ENCODE assay signal across 10 mouse cellular contexts in genomic region chr15:84310271-84310670, GRCm38 (mm10). TPM values are rescaled to one million over a fixed set of nuclear protein-coding genes. Genes with fewer than 3 reads are reported as not detected.
DNase-seq lines count a peak whose midpoint lies in the region; ATAC-seq and TF ChIP-seq lines count a peak whose summit lies in the region.
"Had no signal": no experiment of that assay in that cellular context is flagged by ENCODE, and none has a peak within 500 bp of the region (broad histone marks: within the 10 kb centered on the region; RNA-seq: fewer than 3 reads in every experiment).

No protein-coding gene starts in this region.

- 32% methylated on average over 11 of the region's 11 CpGs for WGBS in heart, embryonic 13.5 days
- WGBS in liver, embryonic 12.5 days (ENCODE audit: insufficient replicate concordance) = 59% methylated on average over 11 of the region's 11 CpGs
- 56% methylated on average over 11 of the region's 11 CpGs for WGBS in liver, postnatal 0 days (ENCODE audit: insufficient replicate concordance)
- WGBS in cerebellum, adult 2 months = 10% methylated on average over 11 of the region's 11 CpGs

- TF ChIP-seq CTCF in liver, postnatal 0 days (IDR thresholded peaks at IDR 0.05; ENCODE audit: low read depth) = no peak
- no peak for TF ChIP-seq CTCF in cerebellum, adult 2 months (IDR thresholded peaks at IDR 0.05; ENCODE audit: borderline replicate concordance, insufficient read depth, low read depth, low read length)

- TF ChIP-seq EP300 in liver, postnatal 0 days (IDR thresholded peaks at IDR 0.05; ENCODE audit: low read depth) = no peak

- no peaks in the 10 kb centered on the region for H3K27me3 ChIP-seq in heart, embryonic 13.5 days (replicated peaks)
- H3K27me3 ChIP-seq in liver, embryonic 12.5 days (replicated peaks) = no peaks in the 10 kb centered on the region
- no peaks in the 10 kb centered on the region for H3K27me3 ChIP-seq in liver, postnatal 0 days (ENCODE audit: insufficient read depth, low read length)
- no peaks in the 10 kb centered on the region for H3K27me3 ChIP-seq in cerebellum, adult 2 months (ENCODE audit: control insufficient read depth, insufficient read depth, low read length)

- DNase-seq in heart, adult 9 months (ENCODE audit: low spot score in 2 of 2) = no peak
- no peak for DNase-seq in liver, postnatal 0 days
- peak; percentile 47 to 71 for DNase-seq in cerebellum, adult 2 months
- DNase-seq in layer of hippocampus, postnatal 10 days (ENCODE audit: low spot score in 2 of 2) = peak; percentile 61 to 69
- no peak for DNase-seq in frontal cortex, postnatal 36 days (ENCODE audit: low spot score in 2 of 2)
- DNase-seq: adrenal gland, adult 8-10 months; B cell, adult 2 months had no signal

- TF ChIP-seq POLR2A in cerebellum, adult 2 months (IDR thresholded peaks at IDR 0.05; ENCODE audit: borderline replicate concordance, insufficient read depth, low read length) = no peak

- H3K36me3 ChIP-seq in heart, embryonic 13.5 days = peaks cover 30% of the 10 kb centered on the region
- H3K36me3 ChIP-seq in liver, embryonic 12.5 days = 0 out of 2 replicates have a peak, but pooled peaks cover 14% of the 10 kb centered on the region
- 0 out of 2 replicates have a peak, but pooled peaks cover 4% of the 10 kb centered on the region for H3K36me3 ChIP-seq in liver, postnatal 0 days (replicated peaks; ENCODE audit: insufficient read depth, low read length)

- no peak overlapping the region; the same call in 1 of the 2 replicates for H3K27ac ChIP-seq in heart, embryonic 13.5 days (replicated peaks)
- 0 out of 2 replicates have a peak overlapping the region, but pooled peaks have one; percentile 68 for H3K27ac ChIP-seq in liver, embryonic 12.5 days
- H3K27ac ChIP-seq in liver, postnatal 0 days (ENCODE audit: low read depth) = no peak overlapping the region
- H3K27ac ChIP-seq in cerebellum, adult 2 months (ENCODE audit: insufficient read depth, low read length) = no peak overlapping the region

- H3K4me2 ChIP-seq in heart, embryonic 13.5 days = no peak overlapping the region
- H3K4me2 ChIP-seq in liver, embryonic 12.5 days = 0 out of 2 replicates have a peak overlapping the region, but pooled peaks have one; percentile 38
- H3K4me2 ChIP-seq in liver, postnatal 0 days (ENCODE audit: low read depth, low read length) = no peak overlapping the region

- no peak for ATAC-seq in heart, embryonic 13.5 days (ENCODE audit: extremely low read depth, insufficient number of reproducible peaks, low FRiP score, low TSS enrichment)
- ATAC-seq in liver, embryonic 12.5 days = no peak
- no peak for ATAC-seq in liver, postnatal 0 days
- ATAC-seq in CD4-positive, CD25-positive, alpha-beta regulatory T cell, adult 4 months = no peak

- peaks cover 47% of the 10 kb centered on the region for H3K4me1 ChIP-seq in heart, embryonic 13.5 days
- H3K4me1 ChIP-seq in liver, embryonic 12.5 days = peaks cover 50% of the 10 kb centered on the region
- peaks cover 36% of the 10 kb centered on the region for H3K4me1 ChIP-seq in liver, postnatal 0 days (ENCODE audit: insufficient read depth)
- H3K4me1 ChIP-seq in cerebellum, adult 2 months (ENCODE audit: control insufficient read depth, insufficient read depth, low read length) = peaks cover 14% of the 10 kb centered on the region

- H3K9ac ChIP-seq in heart, embryonic 13.5 days = peak overlapping the region; percentile 17; the same call in 1 of the 2 replicates
- no peak overlapping the region for H3K9ac ChIP-seq in liver, embryonic 12.5 days
- H3K9ac ChIP-seq in liver, postnatal 0 days (replicated peaks) = no peak overlapping the region

- H3K4me3 ChIP-seq in heart, embryonic 13.5 days = no peak overlapping the region
- no peak overlapping the region for H3K4me3 ChIP-seq in liver, embryonic 12.5 days
- H3K4me3 ChIP-seq in liver, postnatal 0 days (ENCODE audit: low read depth, low read length) = no peak overlapping the region
- no peak overlapping the region for H3K4me3 ChIP-seq in cerebellum, adult 2 months (replicated peaks; ENCODE audit: insufficient read depth, low read depth, low read length)

- H3K9me3 ChIP-seq in heart, embryonic 13.5 days = no peaks in the 10 kb centered on the region
- no peaks in the 10 kb centered on the region for H3K9me3 ChIP-seq in liver, embryonic 12.5 days (replicated peaks)
- no peaks in the 10 kb centered on the region for H3K9me3 ChIP-seq in liver, postnatal 0 days (ENCODE audit: low read length)

RNA-seq across cellular contexts. Expression of gene Parvg, which starts 13.6 kb away (rescaled TPM):
- polyA plus RNA-seq in heart, embryonic 13.5 days (2015; fragmentation: Nextera tagmentation; extraction: Ambion mirVana) = 1.2 and 1.5 TPM in 2 replicates
- 9.7 and 10.0 TPM in 2 replicates for polyA plus RNA-seq in liver, embryonic 12.5 days (2016; fragmentation: Nextera tagmentation; extraction: Ambion mirVana)
- 11.9 and 13.4 TPM in 2 replicates for polyA plus RNA-seq in liver, postnatal 0 days (2015; fragmentation: Nextera tagmentation; extraction: Ambion mirVana)
- polyA plus RNA-seq in cerebellum, adult 2 months (2012; rRNA removed) = 1.3 and 1.4 TPM in 2 replicates
- 1 to 10 TPM; 6.6 to 9.6 TPM for total RNA-seq in layer of hippocampus, postnatal 10 days (2021)
- 100 to 1,000 TPM in 1 of 2 experiments, 10 to 100 TPM in 1; 76.0 to 134 TPM for polyA plus RNA-seq in CD4-positive, CD25-positive, alpha-beta regulatory T cell, adult 4 months (2017; shearing (Covaris generic))

Comparison
In these comparisons a context has a peak if more than half of its experiments do, and no peak if none do; other contexts are left out.
1. DNase-seq: peak in cerebellum, adult 2 months (2 of 2) and layer of hippocampus, postnatal 10 days (2 of 2); none in heart, adult 9 months (0 of 2), liver, postnatal 0 days (single experiment) and frontal cortex, postnatal 36 days (0 of 2).